Mouse (Mus musculus): ENCODE data around the gene Parp9. TPM values are rescaled to one million over a fixed set of nuclear protein-coding genes. Genes with fewer than 3 reads are reported as not detected.
"Not testable (repeated sequence)": the region's sequence is repeated elsewhere in the genome, so short reads cannot be mapped to it uniquely, and the experiment has no call there.

Parp9 gene
- polyA plus RNA-seq, 1 experiment from 2014 or later: 1.8 TPM

DNA sequence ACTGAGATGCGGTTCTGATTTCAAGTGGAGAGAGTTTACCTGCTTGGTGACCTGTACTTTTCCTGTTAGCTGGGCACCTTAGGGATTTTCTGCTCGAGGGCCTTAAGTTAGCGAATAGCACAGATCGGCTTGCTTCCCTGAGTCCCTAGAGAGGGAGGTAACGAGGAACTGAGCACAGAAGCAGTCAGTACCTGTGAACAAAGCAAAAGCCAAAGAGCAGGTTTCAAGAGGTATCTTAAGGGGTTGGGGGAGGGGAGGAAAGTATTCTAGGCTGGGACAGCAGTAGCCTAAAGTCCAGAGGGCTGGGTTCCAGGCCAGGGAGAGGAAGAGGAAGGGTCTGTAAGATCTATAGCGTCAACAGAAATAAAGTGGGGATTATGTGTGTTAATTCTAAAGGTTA, 991 bp downstream of the Parp9 start:
- H3K4me2 ChIP-seq (replicated peaks): peak overlapping the region; percentile 69
- H3K4me1 ChIP-seq (replicated peaks): peaks cover 11% of the 10 kb centered on the region
- H3K27me3 ChIP-seq: peaks cover 23% of the 10 kb centered on the region
- no peaks in the 10 kb centered on the region for H3K9me3 ChIP-seq
- H3K4me3 ChIP-seq (replicated peaks): peak overlapping the region; percentile 51
- H3K9ac ChIP-seq (replicated peaks): no peak overlapping the region
- peak; percentile 37; the same call in 1 of the 2 replicates for ATAC-seq
- 5% methylated on average over 6 of the region's 6 CpGs for WGBS
- no peaks in the 10 kb centered on the region for H3K36me3 ChIP-seq
- no peak overlapping the region for H3K27ac ChIP-seq

DNA sequence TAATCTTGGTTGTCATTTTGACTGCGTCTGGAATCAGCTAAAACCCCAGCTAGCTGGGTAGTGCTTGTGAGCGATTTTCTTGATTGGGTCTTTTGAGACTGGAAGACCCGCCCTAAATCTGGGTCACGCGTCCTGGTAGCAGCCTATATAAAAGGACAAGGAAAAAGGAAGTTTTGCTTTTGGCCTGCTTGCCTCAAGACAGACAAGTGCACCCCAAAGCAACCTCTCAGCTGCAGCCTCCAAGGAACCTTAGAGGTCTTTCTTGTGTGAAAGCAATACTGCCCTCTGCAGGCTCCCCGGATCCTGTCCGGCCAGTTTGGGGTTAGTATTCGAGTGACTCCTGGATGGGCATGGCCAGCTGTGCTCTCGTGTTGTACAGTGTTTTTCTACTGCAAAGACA, 1.4 kb downstream of the Parp9 start:
- peak; percentile 45; the same call in 1 of the 2 replicates for ATAC-seq
- Histone ChIP-seq H3K4me2 (replicated peaks) (peak overlapping the region; percentile 69; the same call in 1 of the 2 replicates), H3K36me3 (no peaks in the 10 kb centered on the region), H3K4me1 (replicated peaks) (peaks cover 11% of the 10 kb centered on the region), H3K27me3 (peaks cover 23% of the 10 kb centered on the region), H3K9me3 (no peaks in the 10 kb centered on the region), H3K4me3 (replicated peaks) (no peak overlapping the region), H3K9ac (replicated peaks) (no peak overlapping the region), H3K27ac (no peak overlapping the region)
- WGBS: 17% methylated on average over 9 of the region's 9 CpGs

DNA sequence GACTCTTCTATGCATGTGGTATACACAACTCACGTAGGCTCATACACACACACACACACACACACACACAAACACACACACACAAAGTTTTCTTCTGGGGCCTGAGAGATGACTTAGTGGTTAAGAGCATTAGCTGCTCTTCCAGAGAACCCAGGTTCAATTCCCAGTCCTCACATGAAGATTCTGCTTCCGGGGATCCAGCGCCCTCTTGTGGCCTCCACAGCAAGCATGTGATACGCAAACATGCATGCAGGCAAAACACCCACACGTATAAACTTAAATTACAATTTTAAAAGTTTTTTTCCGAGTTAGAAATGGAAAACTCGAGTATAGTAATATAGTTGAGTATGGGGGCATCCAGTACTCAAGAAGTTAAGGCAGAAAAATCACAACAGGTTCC, 3.1 kb downstream of the Parp9 start:
- Histone ChIP-seq H3K4me2 (replicated peaks) (no peak overlapping the region), H3K4me1 (replicated peaks) (peaks cover 11% of the 10 kb centered on the region), H3K9ac (replicated peaks) (no peak overlapping the region), H3K27me3 (peaks cover 23% of the 10 kb centered on the region), H3K36me3 (no peaks in the 10 kb centered on the region), H3K9me3 (no peaks in the 10 kb centered on the region), H3K4me3 (replicated peaks) (no peak overlapping the region), H3K27ac (no peak overlapping the region)
- 82% methylated on average over 7 of the region's 7 CpGs for WGBS
- ATAC-seq: no peak

DNA sequence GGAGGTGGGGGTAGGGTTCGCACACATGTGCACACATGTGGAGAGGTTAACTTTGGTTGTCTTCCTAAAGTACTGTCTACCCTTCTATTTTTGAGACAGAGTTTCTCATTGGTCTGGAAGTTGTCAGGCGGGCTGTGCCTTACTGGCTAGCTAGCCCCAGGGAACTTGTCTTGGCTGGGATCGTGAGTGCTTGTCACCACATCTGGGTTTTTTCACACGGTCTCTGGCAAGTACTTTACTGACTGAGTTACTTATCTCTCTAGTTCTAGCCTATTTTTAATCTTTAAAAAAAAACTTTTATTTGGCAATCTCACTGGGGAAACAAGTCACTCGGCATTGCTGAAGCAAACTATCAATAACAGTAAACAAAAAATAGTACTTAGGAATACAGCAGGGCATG, 11.0 kb downstream of the Parp9 start:
- no peaks in the 10 kb centered on the region for H3K4me1 ChIP-seq (replicated peaks)
- no peak overlapping the region for H3K4me2 ChIP-seq (replicated peaks)
- no peaks in the 10 kb centered on the region for H3K27me3 ChIP-seq
- no peaks in the 10 kb centered on the region for H3K9me3 ChIP-seq
- no peak overlapping the region for H3K4me3 ChIP-seq (replicated peaks)
- H3K27ac ChIP-seq: no peak overlapping the region
- no peaks in the 10 kb centered on the region for H3K36me3 ChIP-seq
- 94% methylated on average over 5 of the region's 5 CpGs for WGBS
- ATAC-seq: no peak
- no peak overlapping the region for H3K9ac ChIP-seq (replicated peaks)

DNA sequence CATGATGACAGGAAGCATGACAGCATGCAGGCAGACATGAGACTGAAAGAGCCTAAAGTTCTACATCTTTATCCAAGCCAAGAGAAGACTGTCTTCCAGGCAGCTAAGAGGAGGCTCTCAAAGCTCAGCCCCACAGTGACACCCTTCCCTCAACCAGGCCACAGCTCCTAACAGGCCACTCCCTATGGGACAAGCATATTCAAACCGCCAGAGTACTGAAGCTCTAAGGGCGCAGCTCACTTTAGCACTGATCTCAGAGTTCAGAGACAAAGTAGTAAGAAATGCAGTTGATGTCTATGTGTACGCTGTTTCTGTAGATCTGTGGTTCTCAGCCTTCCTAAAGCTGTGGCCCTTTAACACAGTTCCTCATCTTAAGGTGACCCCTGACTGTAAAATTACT, 12.9 kb downstream of the Parp9 start:
- Histone ChIP-seq H3K36me3 (no peaks in the 10 kb centered on the region), H3K27ac (no peak overlapping the region), H3K27me3 (no peaks in the 10 kb centered on the region), H3K4me1 (replicated peaks) (no peaks in the 10 kb centered on the region), H3K9me3 (no peaks in the 10 kb centered on the region), H3K4me2 (replicated peaks) (no peak overlapping the region), H3K4me3 (replicated peaks) (no peak overlapping the region), H3K9ac (replicated peaks) (no peak overlapping the region)
- 91% methylated on average over 3 of the region's 3 CpGs for WGBS
- no peak for ATAC-seq

DNA sequence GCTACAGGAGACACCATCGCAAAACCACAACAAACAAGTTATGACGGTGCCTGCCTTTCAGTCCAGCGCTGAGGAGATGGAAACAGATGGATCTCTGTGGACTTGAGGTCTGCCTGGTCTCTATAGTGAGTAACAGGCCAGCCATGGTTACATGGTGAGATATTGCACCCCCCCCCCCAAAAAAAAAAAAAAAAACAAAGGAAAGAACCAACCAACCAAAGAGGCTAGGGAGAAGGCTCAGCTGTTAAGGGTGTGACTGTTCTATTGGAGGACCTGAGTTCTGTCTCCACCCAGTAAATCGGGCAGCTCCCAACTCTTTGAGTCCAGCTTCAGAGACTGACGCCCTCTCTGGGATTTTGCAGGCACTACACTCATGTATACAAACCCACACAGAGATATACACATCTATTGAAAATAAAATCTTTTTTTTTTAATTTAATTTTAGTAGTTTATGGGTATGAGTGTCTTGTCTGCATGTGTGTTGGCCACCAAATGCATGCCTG, 14.4 kb downstream of the Parp9 start:
- Histone ChIP-seq H3K36me3 (no peaks in the 10 kb centered on the region), H3K4me3 (replicated peaks) (no peak overlapping the region), H3K4me2 (replicated peaks) (no peak overlapping the region), H3K9me3 (no peaks in the 10 kb centered on the region), H3K27me3 (no peaks in the 10 kb centered on the region), H3K4me1 (replicated peaks) (no peaks in the 10 kb centered on the region), H3K27ac (no peak overlapping the region), H3K9ac (replicated peaks) (no peak overlapping the region)
- no peak for ATAC-seq
- 92% methylated on average over 5 of the region's 5 CpGs for WGBS

DNA sequence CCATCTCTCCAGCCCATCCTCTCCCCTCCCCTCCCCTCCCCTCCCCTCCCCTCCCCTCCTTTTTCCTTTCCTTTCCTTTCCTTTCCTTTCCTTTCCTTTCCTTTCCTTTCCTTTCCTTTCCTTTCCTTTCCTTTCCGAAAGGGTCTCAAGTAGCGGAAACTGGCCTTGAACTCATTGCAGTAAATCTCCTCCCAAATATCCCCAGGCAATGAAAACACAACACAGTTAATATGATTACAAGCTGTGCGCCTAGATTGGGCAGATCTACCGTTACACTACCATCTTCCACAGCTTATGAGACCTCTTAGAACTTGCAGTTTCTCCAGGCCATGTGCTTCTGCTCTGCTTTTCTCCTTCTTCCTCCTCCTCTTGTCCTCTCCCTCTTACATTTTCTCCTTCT, 27.7 kb downstream of the Parp9 start:
- not testable (repeated sequence) for H3K4me1 ChIP-seq (replicated peaks); H3K9ac ChIP-seq (replicated peaks); ATAC-seq; H3K9me3 ChIP-seq; H3K4me2 ChIP-seq (replicated peaks); H3K27me3 ChIP-seq; H3K4me3 ChIP-seq (replicated peaks); H3K27ac ChIP-seq; H3K36me3 ChIP-seq
- 82% methylated on average over 4 of the region's 4 CpGs for WGBS

DNA sequence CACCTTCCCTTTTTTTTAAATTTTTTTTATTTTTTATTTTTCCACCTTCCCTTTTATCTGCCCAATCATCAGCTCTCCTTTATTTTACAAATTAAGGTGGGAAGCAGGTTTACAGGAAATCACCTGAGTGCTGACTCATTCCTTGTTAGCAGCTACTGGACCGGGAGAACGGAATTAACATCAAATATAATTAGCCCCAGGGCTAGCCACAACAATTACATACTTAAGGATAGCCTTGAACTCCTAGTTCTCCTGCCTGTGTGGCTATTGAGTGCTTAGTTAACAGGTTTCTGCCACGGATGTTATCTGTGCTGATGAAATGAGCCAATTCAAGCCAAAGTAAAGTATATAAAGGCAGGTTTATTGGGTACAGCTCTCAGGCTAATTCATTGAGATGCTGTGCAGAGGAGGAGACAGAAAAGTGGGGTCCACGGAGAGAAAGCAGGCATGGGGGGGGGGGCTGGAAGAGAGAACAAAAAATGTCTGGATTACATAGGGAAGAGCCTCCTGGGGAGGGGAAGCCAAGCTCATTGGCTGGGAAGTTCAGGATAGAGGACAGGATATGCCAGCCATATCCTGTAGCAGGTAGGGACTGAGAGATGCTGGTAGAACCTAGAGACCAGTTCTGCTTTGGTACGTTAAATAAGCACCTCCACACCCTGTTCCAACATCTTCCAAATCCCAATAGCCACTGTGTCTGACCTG, 28.3 kb downstream of the Parp9 start:
- WGBS: 55% methylated on average over 5 of the region's 5 CpGs
- Histone ChIP-seq H3K36me3 (no peaks in the 10 kb centered on the region), H3K4me2 (replicated peaks) (no peak overlapping the region), H3K4me1 (replicated peaks) (no peaks in the 10 kb centered on the region), H3K4me3 (replicated peaks) (no peak overlapping the region), H3K9me3 (no peaks in the 10 kb centered on the region), H3K27me3 (no peaks in the 10 kb centered on the region), H3K27ac (no peak overlapping the region), H3K9ac (replicated peaks) (no peak overlapping the region)
- no peak for ATAC-seq

DNA sequence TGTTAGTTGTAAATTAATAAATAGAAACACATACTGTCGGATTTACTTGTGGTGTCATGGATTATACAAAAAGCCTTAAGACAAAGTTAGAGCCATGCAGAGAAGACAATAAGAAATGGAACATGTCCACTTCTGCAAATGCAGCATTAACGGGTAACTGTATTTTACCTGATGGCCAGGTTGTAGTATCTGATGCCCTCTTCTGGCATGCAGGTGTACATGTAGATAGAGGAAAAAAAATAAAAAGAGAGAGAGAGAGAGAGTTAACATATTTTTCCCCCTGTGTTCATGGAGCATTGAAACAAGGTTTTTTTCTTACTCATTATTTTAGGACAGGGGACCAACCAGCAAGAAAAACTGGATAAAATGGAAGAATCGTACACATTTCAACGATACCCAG, 29.0 kb downstream of the Parp9 start:
- Histone ChIP-seq H3K4me1 (replicated peaks) (no peaks in the 10 kb centered on the region), H3K36me3 (no peaks in the 10 kb centered on the region)
- no peak for ATAC-seq

DNA sequence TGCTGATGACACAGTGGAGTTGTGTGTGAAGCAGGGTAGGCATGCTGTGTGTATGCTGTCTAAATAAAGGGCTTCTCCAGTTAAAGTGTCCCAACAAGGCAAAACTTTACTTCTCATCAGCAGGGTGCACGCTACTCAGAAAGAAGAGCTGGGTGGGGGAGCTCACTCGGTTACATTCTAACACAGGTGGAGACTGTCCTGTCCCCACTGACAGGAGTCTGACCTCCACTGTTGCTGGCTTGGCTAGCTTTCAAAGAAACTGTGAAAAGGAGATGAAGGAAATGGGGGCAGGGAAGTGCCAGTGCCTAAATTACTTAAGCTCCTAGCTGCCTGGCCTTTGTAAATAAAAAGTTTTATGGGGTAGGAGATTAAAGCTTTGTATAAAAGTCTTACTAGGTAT, 29.9 kb downstream of the Parp9 start:
- 54% methylated on average over 2 of the region's 2 CpGs for WGBS
- no peak for ATAC-seq
- H3K36me3 ChIP-seq: no peaks in the 10 kb centered on the region
- no peak overlapping the region for H3K4me2 ChIP-seq (replicated peaks)
- no peaks in the 10 kb centered on the region for H3K27me3 ChIP-seq
- no peak overlapping the region for H3K27ac ChIP-seq
- no peak overlapping the region for H3K9ac ChIP-seq (replicated peaks)
- no peak overlapping the region for H3K4me3 ChIP-seq (replicated peaks)
- no peaks in the 10 kb centered on the region for H3K4me1 ChIP-seq (replicated peaks)
- H3K9me3 ChIP-seq: no peaks in the 10 kb centered on the region

More for the DNA sequence above, 29.0 kb downstream of the Parp9 start:
- Histone ChIP-seq H3K4me3 (replicated peaks) (no peak overlapping the region), H3K27me3 (no peaks in the 10 kb centered on the region), H3K9me3 (no peaks in the 10 kb centered on the region), H3K4me2 (replicated peaks) (no peak overlapping the region), H3K9ac (replicated peaks) (no peak overlapping the region), H3K27ac (no peak overlapping the region)
- WGBS: 91% methylated on average over 4 of the region's 4 CpGs

DNA sequence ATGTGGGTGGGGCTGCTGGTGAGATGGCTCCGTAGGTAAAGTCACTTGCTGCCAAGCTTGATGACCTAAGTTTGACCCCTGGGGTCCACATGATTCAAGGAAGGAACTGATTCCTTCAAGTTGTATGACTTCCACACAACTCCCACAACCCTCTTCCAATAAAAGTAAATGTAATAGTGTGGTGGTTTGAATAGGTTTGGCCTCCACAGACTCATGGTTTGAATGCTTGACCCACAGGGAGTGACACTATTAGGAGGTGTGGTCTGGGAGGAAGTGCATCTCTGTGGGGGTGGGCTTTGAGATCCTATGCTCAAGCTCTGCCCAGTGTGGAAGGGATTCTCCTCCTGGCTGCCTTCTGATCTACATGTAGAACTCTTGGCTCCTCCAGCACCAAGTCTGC, 35.8 kb downstream of the Parp9 start:
- Histone ChIP-seq H3K9me3 (no peaks in the 10 kb centered on the region), H3K4me1 (replicated peaks) (no peaks in the 10 kb centered on the region), H3K9ac (replicated peaks) (no peak overlapping the region), H3K27ac (no peak overlapping the region), H3K27me3 (no peaks in the 10 kb centered on the region), H3K4me3 (replicated peaks) (no peak overlapping the region), H3K4me2 (replicated peaks) (no peak overlapping the region), H3K36me3 (no peaks in the 10 kb centered on the region)
- WGBS: 79% methylated on average over 1 of the region's 1 CpGs
- ATAC-seq: no peak

DNA sequence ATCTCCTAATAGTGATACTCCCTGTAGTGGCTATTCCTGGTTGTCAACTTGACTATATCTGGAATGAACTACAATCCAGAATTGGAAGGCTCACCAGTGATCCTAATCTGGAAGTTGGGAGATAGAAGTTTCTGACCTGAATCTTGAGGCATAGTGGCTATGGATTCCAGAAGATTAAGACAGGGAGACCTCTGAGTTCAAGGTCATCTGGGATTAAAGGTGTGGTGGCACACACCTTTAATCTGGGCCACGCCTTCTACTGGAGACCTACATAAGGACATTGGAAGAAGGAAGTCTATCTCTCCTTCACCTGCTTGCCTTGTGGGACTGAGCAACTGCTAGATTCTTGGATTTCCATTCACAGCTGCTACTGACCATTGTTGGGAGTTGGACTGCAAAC, 40.2 kb downstream of the Parp9 start, which contains the start of gene Kpna1:
Kpna1 (plus strand) TSS at position 301 of the 400 bp plus-strand sequence.
- H3K9ac ChIP-seq (replicated peaks); H3K4me1 ChIP-seq (replicated peaks); H3K36me3 ChIP-seq; H3K27ac ChIP-seq; H3K4me3 ChIP-seq (replicated peaks); H3K9me3 ChIP-seq; ATAC-seq; H3K4me2 ChIP-seq (replicated peaks); H3K27me3 ChIP-seq: not testable (repeated sequence)
- WGBS: 91% methylated on average over 1 of the region's 1 CpGs

DNA sequence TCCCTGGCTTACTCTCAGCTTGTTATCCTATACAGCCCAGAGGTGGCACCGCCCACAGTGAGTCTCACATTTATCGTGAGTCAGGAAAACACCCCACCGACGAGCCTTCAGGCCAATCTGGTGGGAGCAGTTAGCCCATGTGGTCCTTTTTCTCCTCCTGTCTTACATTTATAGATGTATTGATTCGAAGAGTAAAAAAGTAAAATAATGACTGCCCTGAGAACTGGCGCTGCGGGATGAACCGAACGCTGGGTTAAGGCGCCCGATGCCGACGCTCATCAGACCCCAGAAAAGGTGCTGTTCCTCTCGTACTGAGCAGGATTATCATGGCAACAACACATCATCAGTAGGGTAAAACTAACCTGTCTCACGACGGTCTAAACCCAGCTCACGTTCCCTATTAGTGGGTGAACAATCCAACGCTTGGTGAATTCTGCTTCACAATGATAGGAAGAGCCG, 43.1 kb downstream of the Parp9 start:
- H3K4me3 ChIP-seq (replicated peaks): no peak overlapping the region
- H3K4me1 ChIP-seq (replicated peaks): peaks cover 21% of the 10 kb centered on the region
- H3K9ac ChIP-seq (replicated peaks): no peak overlapping the region
- 53% methylated on average over 19 of the region's 19 CpGs for WGBS
- H3K27ac ChIP-seq: no peak overlapping the region
- no peaks in the 10 kb centered on the region for H3K36me3 ChIP-seq
- no peak overlapping the region for H3K4me2 ChIP-seq (replicated peaks)
- peak; percentile 51; the same call in 1 of the 2 replicates for ATAC-seq
- no peaks in the 10 kb centered on the region for H3K27me3 ChIP-seq
- peaks cover 3% of the 10 kb centered on the region; the same call in 1 of the 2 replicates for H3K9me3 ChIP-seq

All from midbrain, embryonic 13.5 days (tissue).